Comparison of ENCODE assay signal across 25 mouse cellular contexts in the genomic region with DNA sequence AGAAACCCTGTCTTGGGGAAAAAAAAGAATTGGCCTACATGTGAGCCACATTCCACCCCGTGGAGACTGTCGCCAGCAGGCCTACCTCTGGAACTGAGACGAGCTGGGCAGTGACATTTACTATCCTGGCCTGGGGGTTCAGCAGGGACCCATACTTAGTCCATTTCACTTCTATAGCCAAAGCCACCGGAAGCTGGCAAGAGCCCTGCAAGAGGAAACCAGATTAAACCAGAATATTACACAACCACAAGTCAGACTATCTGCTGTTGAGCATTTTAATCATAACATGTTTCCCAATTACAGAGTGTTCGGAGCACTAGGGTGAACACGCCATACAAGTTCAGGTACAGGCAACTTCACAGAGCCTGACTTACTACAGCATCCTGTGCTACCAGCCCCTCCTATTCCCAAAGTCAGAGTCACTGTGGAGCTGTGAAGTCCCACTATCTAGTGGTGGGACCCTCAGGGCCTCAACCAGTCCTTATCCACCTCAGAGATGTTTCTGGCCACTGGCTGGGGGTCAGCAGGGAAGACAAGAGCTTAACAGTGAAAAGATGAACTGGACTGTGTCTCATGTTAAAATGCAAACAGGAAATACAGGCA. TPM values are rescaled to one million over a fixed set of nuclear protein-coding genes. Genes with fewer than 3 reads are reported as not detected.
DNase-seq lines count a peak whose midpoint lies in the region; ATAC-seq and TF ChIP-seq lines count a peak whose summit lies in the region.
"Had no signal": no experiment of that assay in that cellular context is flagged by ENCODE, and none has a peak within 500 bp of the region (broad histone marks: within the 10 kb centered on the region; RNA-seq: fewer than 3 reads in every experiment).

No protein-coding gene starts in this region.

- H3K36me3 ChIP-seq in lung, postnatal 0 days (ENCODE audit: insufficient read depth, low read length) = no peaks in the 10 kb centered on the region; the same call in 1 of the 2 replicates

- H3K4me1 ChIP-seq in lung, postnatal 0 days (ENCODE audit: insufficient read depth, low read depth, low read length) = no peaks in the 10 kb centered on the region
- H3K4me1 ChIP-seq: liver, embryonic 12.5 days; lung, embryonic 15.5 days; stomach, embryonic 15.5 days had no signal

- intact Hi-C loops in gastrocnemius, adult 2 months (cut with DNase I) = no loop called here
- intact Hi-C loops in left cerebral cortex, postnatal 10 days (cut with DNase I) = no loop called here

- TF ChIP-seq CTCF in gastrocnemius, adult 2 months (IDR thresholded peaks at IDR 0.05) = no peak
- no peak for TF ChIP-seq CTCF in lung, postnatal 0 days (IDR thresholded peaks at IDR 0.05)

- peak; percentile 50 for DNase-seq in gastrocnemius, adult 2 months
- DNase-seq in gastrocnemius, postnatal 25 days = no peak
- DNase-seq in lung, postnatal 0 days (ENCODE audit: low spot score) = peak; percentile 40
- DNase-seq in lung, postnatal 14 days = no peak
- DNase-seq in fat pad, adult 2 months (ENCODE audit: extremely low read depth, low read depth, low spot score) = peak; percentile 42
- peak; percentile 43 for DNase-seq in naive thymus-derived CD4-positive, alpha-beta T cell, adult 2 months (ENCODE audit: low read depth)
- DNase-seq in left cerebral cortex, postnatal 10 days (ENCODE audit: extremely low spot score in 1 of 2, low spot score in 2 of 2) = no peak
- no peak for DNase-seq in embryo, embryonic 10 days (ENCODE audit: low spot score)
- DNase-seq: adrenal gland, postnatal 25 days; cerebellum, adult 9-10 months; gastrocnemius, postnatal 10 days; right cerebral cortex, adult 18-20 months; thymus, adult 2 months had no signal

- ATAC-seq in lung, postnatal 0 days = peak; percentile 25
- ATAC-seq: activated CD4-positive, CD25-positive, alpha-beta regulatory T cell, adult 4 months; inflammation-experienced regulatory T-cells, adult 6 months; liver, embryonic 12.5 days; Patski had no signal

- no peaks in the 10 kb centered on the region for H3K9me3 ChIP-seq in lung, postnatal 0 days (ENCODE audit: low read length)
- H3K9me3 ChIP-seq: hindbrain, embryonic 12.5 days; kidney, embryonic 15.5 days; limb, embryonic 10.5 days; liver, embryonic 12.5 days; lung, embryonic 15.5 days; midbrain, embryonic 12.5 days; stomach, embryonic 15.5 days had no signal

- TF ChIP-seq EP300 in lung, postnatal 0 days (IDR thresholded peaks at IDR 0.05) = no peak

- H3K9ac ChIP-seq in lung, postnatal 0 days (replicated peaks; ENCODE audit: low read depth) = no peak overlapping the region
- H3K9ac ChIP-seq: hindbrain, embryonic 12.5 days; kidney, embryonic 15.5 days; liver, embryonic 12.5 days; lung, embryonic 15.5 days; midbrain, embryonic 12.5 days; stomach, embryonic 15.5 days had no signal

- no peaks in the 10 kb centered on the region for H3K27me3 ChIP-seq in lung, postnatal 0 days (replicated peaks; ENCODE audit: insufficient read depth, low read length)
- H3K27me3 ChIP-seq: hindbrain, embryonic 12.5 days; kidney, embryonic 15.5 days; liver, embryonic 12.5 days; lung, embryonic 15.5 days; midbrain, embryonic 12.5 days; Patski; stomach, embryonic 15.5 days had no signal

- no peak overlapping the region for H3K4me3 ChIP-seq in gastrocnemius, adult 2 months
- no peak overlapping the region for H3K4me3 ChIP-seq in lung, postnatal 0 days (ENCODE audit: low read depth, low read length)
- H3K4me3 ChIP-seq: erythroblast, embryonic 14.5 days; hindbrain, embryonic 12.5 days; kidney, embryonic 15.5 days; limb, embryonic 10.5 days; liver, embryonic 12.5 days; lung, embryonic 15.5 days; midbrain, embryonic 12.5 days; myocyte; stomach, embryonic 15.5 days had no signal

- H3K4me2 ChIP-seq in lung, postnatal 0 days (replicated peaks; ENCODE audit: low read depth, low read length) = no peak overlapping the region
- H3K4me2 ChIP-seq: hindbrain, embryonic 12.5 days; kidney, embryonic 15.5 days; liver, embryonic 12.5 days; lung, embryonic 15.5 days; midbrain, embryonic 12.5 days; stomach, embryonic 15.5 days had no signal

- H3K27ac ChIP-seq in gastrocnemius, adult 2 months = peak overlapping the region; percentile 40; the same call in 1 of the 2 replicates
- H3K27ac ChIP-seq in lung, postnatal 0 days (ENCODE audit: low read length) = no peak overlapping the region
- H3K27ac ChIP-seq: hindbrain, embryonic 12.5 days; kidney, embryonic 15.5 days; limb, embryonic 10.5 days; liver, embryonic 12.5 days; lung, embryonic 15.5 days; midbrain, embryonic 12.5 days; stomach, embryonic 15.5 days had no signal

- WGBS in lung, postnatal 0 days = 75% methylated on average over 6 of the region's 6 CpGs

RNA-seq across cellular contexts. Expression of a gene that starts 21.6 kb away (rescaled TPM):
- total RNA-seq in gastrocnemius, adult 2 months (2021) = 1 to 10 TPM; 1.8 to 2.0 TPM
- 1 to 10 TPM; 1.9 to 2.2 TPM for total RNA-seq in gastrocnemius, postnatal 25 days (2021)
- 4.5 and 5.1 TPM in 2 replicates for polyA plus RNA-seq in lung, postnatal 0 days (2015; fragmentation: Nextera tagmentation; extraction: Ambion mirVana)
- total RNA-seq in left cerebral cortex, postnatal 10 days (2021) = 10 to 100 TPM; 13.1 to 15.6 TPM

RNA-seq across cellular contexts. Expression of a gene that starts 36.0 kb away (rescaled TPM):
- total RNA-seq in gastrocnemius, adult 2 months (2021) = under 1 TPM; 0.28 to 0.61 TPM
- total RNA-seq in gastrocnemius, postnatal 25 days (2021) = 1 to 10 TPM in 1 of 2 experiments, under 1 TPM in 1; 0.67 to 1.1 TPM
- 3.7 and 3.9 TPM in 2 replicates for polyA plus RNA-seq in lung, postnatal 0 days (2015; fragmentation: Nextera tagmentation; extraction: Ambion mirVana)
- total RNA-seq in left cerebral cortex, postnatal 10 days (2021) = 1 to 10 TPM; 2.1 to 2.6 TPM

RNA-seq across cellular contexts. Expression of a gene that starts 41.5 kb away (rescaled TPM):
- total RNA-seq in gastrocnemius, adult 2 months (2021) = 100 to 1,000 TPM; 103 to 115 TPM
- 10 to 100 TPM; 78.9 to 87.0 TPM for total RNA-seq in gastrocnemius, postnatal 25 days (2021)
- polyA plus RNA-seq in lung, postnatal 0 days (2015; fragmentation: Nextera tagmentation; extraction: Ambion mirVana) = 12.2 and 12.7 TPM in 2 replicates
- 10 to 100 TPM; 22.8 to 24.1 TPM for total RNA-seq in left cerebral cortex, postnatal 10 days (2021)

Comparison
In these comparisons a context has a peak if more than half of its experiments do, and no peak if none do; other contexts are left out.
1. DNase-seq: peak in gastrocnemius, adult 2 months (single experiment), lung, postnatal 0 days (single experiment), fat pad, adult 2 months (single experiment) and naive thymus-derived CD4-positive, alpha-beta T cell, adult 2 months (single experiment); none in gastrocnemius, postnatal 25 days (single experiment), lung, postnatal 14 days (single experiment), left cerebral cortex, postnatal 10 days (0 of 2) and embryo, embryonic 10 days (single experiment).
2. RNA of a gene that starts 21.6 kb away (total RNA-seq): 13.1 to 15.6 TPM in left cerebral cortex, postnatal 10 days; 1.9 to 2.2 TPM in gastrocnemius, postnatal 25 days and 1.8 to 2.0 TPM in gastrocnemius, adult 2 months; every median in the first group is over 4 times any median in the second.